Mouse (Mus musculus): ENCODE measurements at regions not wholly inside any gene's neighbourhood (a gene's known extent, or its start where the extent isn't known, plus 50 kb on each side); places are given as distances from the start of the nearest gene placed in this dataset.

- Histone ChIP-seq H3K9me3 (replicated peaks; ENCODE audit: control insufficient read depth, insufficient read depth, low read length, poor library complexity, severe bottlenecking) (no peaks in the 10 kb centered on the region), H3K4me3 (ENCODE audit: low read depth, low read length) (no peak overlapping the region), H3K27me3 (ENCODE audit: control insufficient read depth, insufficient read depth, low read length, poor library complexity, severe bottlenecking) (no peaks in the 10 kb centered on the region), H3K4me1 (ENCODE audit: control insufficient read depth, insufficient read depth, low read length) (peaks cover 2% of the 10 kb centered on the region), H3K9ac (ENCODE audit: low read depth, poor library complexity, severe bottlenecking) (no peak overlapping the region), H3K36me3 (ENCODE audit: control insufficient read depth, insufficient read depth, low read length, poor library complexity, severe bottlenecking) (no peaks in the 10 kb centered on the region), H3K27ac (ENCODE audit: insufficient read depth, low read length) (no peak overlapping the region)
- no peak for TF ChIP-seq EP300 (IDR thresholded peaks at IDR 0.05; ENCODE audit: insufficient read depth, low read depth, low read length)
- TF ChIP-seq POLR2A (IDR thresholded peaks at IDR 0.05; ENCODE audit: insufficient read depth, low read length), result no peak
- TF ChIP-seq CTCF (IDR thresholded peaks at IDR 0.05; ENCODE audit: low read depth, low read length), result peak; percentile 18
Observed at GRCm38 (mm10) chr1:51638519-51639302, 160.5 kb upstream of the Nabp1 start.

- Histone ChIP-seq H3K4me3 (ENCODE audit: low read depth, low read length) (no peak overlapping the region), H3K36me3 (ENCODE audit: control insufficient read depth, insufficient read depth, low read length, poor library complexity, severe bottlenecking) (no peaks in the 10 kb centered on the region), H3K9me3 (replicated peaks; ENCODE audit: control insufficient read depth, insufficient read depth, low read length, poor library complexity, severe bottlenecking) (no peaks in the 10 kb centered on the region), H3K27ac (ENCODE audit: insufficient read depth, low read length) (no peak overlapping the region), H3K4me1 (ENCODE audit: control insufficient read depth, insufficient read depth, low read length) (peaks cover 2% of the 10 kb centered on the region), H3K27me3 (ENCODE audit: control insufficient read depth, insufficient read depth, low read length, poor library complexity, severe bottlenecking) (no peaks in the 10 kb centered on the region), H3K9ac (ENCODE audit: low read depth, poor library complexity, severe bottlenecking) (no peak overlapping the region)
- no peak for TF ChIP-seq CTCF (IDR thresholded peaks at IDR 0.05; ENCODE audit: low read depth, low read length)
- TF ChIP-seq EP300 (IDR thresholded peaks at IDR 0.05; ENCODE audit: insufficient read depth, low read depth, low read length), result no peak
- no peak for TF ChIP-seq POLR2A (IDR thresholded peaks at IDR 0.05; ENCODE audit: insufficient read depth, low read length)
Observed at GRCm38 (mm10) chr1:51635881-51636515, 157.8 kb upstream of the Nabp1 start.

GRCm38 (mm10) chr1:51633795-51634194, 155.6 kb upstream of the Nabp1 start:
- H3K27me3 ChIP-seq (ENCODE audit: control insufficient read depth, insufficient read depth, low read length, poor library complexity, severe bottlenecking), result no peaks in the 10 kb centered on the region
- peaks cover 2% of the 10 kb centered on the region for H3K4me1 ChIP-seq (ENCODE audit: control insufficient read depth, insufficient read depth, low read length)
- H3K27ac ChIP-seq (ENCODE audit: insufficient read depth, low read length), result no peak overlapping the region
- H3K36me3 ChIP-seq (ENCODE audit: control insufficient read depth, insufficient read depth, low read length, poor library complexity, severe bottlenecking), result no peaks in the 10 kb centered on the region
- TF ChIP-seq CTCF (IDR thresholded peaks at IDR 0.05; ENCODE audit: low read depth, low read length) (no peak), POLR2A (IDR thresholded peaks at IDR 0.05; ENCODE audit: insufficient read depth, low read length) (no peak), EP300 (IDR thresholded peaks at IDR 0.05; ENCODE audit: insufficient read depth, low read depth, low read length) (no peak)
- H3K9ac ChIP-seq (ENCODE audit: low read depth, poor library complexity, severe bottlenecking), result no peak overlapping the region
- H3K9me3 ChIP-seq (replicated peaks; ENCODE audit: control insufficient read depth, insufficient read depth, low read length, poor library complexity, severe bottlenecking), result no peaks in the 10 kb centered on the region
- no peak overlapping the region for H3K4me3 ChIP-seq (ENCODE audit: low read depth, low read length)

- Histone ChIP-seq H3K27me3 (ENCODE audit: control insufficient read depth, insufficient read depth, low read length, poor library complexity, severe bottlenecking) (no peaks in the 10 kb centered on the region), H3K4me1 (ENCODE audit: control insufficient read depth, insufficient read depth, low read length) (peaks cover 2% of the 10 kb centered on the region), H3K36me3 (ENCODE audit: control insufficient read depth, insufficient read depth, low read length, poor library complexity, severe bottlenecking) (no peaks in the 10 kb centered on the region), H3K4me3 (ENCODE audit: low read depth, low read length) (no peak overlapping the region), H3K9me3 (replicated peaks; ENCODE audit: control insufficient read depth, insufficient read depth, low read length, poor library complexity, severe bottlenecking) (no peaks in the 10 kb centered on the region), H3K27ac (ENCODE audit: insufficient read depth, low read length) (no peak overlapping the region), H3K9ac (ENCODE audit: low read depth, poor library complexity, severe bottlenecking) (no peak overlapping the region)
- TF ChIP-seq CTCF (IDR thresholded peaks at IDR 0.05; ENCODE audit: low read depth, low read length), result no peak
- no peak for TF ChIP-seq EP300 (IDR thresholded peaks at IDR 0.05; ENCODE audit: insufficient read depth, low read depth, low read length)
- TF ChIP-seq POLR2A (IDR thresholded peaks at IDR 0.05; ENCODE audit: insufficient read depth, low read length), result no peak
Observed at GRCm38 (mm10) chr1:51632851-51633250, 154.6 kb upstream of the Nabp1 start.

- TF ChIP-seq POLR2A (IDR thresholded peaks at IDR 0.05; ENCODE audit: insufficient read depth, low read length), result no peak
- TF ChIP-seq CTCF (IDR thresholded peaks at IDR 0.05; ENCODE audit: low read depth, low read length), result no peak
- no peak for TF ChIP-seq EP300 (IDR thresholded peaks at IDR 0.05; ENCODE audit: insufficient read depth, low read depth, low read length)
- Histone ChIP-seq H3K4me3 (ENCODE audit: low read depth, low read length) (no peak overlapping the region), H3K36me3 (ENCODE audit: control insufficient read depth, insufficient read depth, low read length, poor library complexity, severe bottlenecking) (no peaks in the 10 kb centered on the region), H3K9ac (ENCODE audit: low read depth, poor library complexity, severe bottlenecking) (no peak overlapping the region), H3K9me3 (replicated peaks; ENCODE audit: control insufficient read depth, insufficient read depth, low read length, poor library complexity, severe bottlenecking) (no peaks in the 10 kb centered on the region), H3K27me3 (ENCODE audit: control insufficient read depth, insufficient read depth, low read length, poor library complexity, severe bottlenecking) (no peaks in the 10 kb centered on the region), H3K4me1 (ENCODE audit: control insufficient read depth, insufficient read depth, low read length) (peaks cover 1% of the 10 kb centered on the region), H3K27ac (ENCODE audit: insufficient read depth, low read length) (no peak overlapping the region)
Observed at GRCm38 (mm10) chr1:51629848-51630247, 151.6 kb upstream of the Nabp1 start.

Measured in ES-Bruce4 (cell line).